Mouse (Mus musculus) monocyte, adult 5-6 weeks (primary cell): ENCODE data around the gene Nop16. TPM values are rescaled to one million over a fixed set of nuclear protein-coding genes. Genes with fewer than 3 reads are reported as not detected.

Experiments used
- ATAC-seq: fragments of 153-309, 156-312 bp; replicated peaks from 2 replicates; pipeline ENCODE4 v1.8.0; 2017; ENCODE audit warnings: mild to moderate bottlenecking; ENCODE audit not compliant: low TSS enrichment, insufficient number of reproducible peaks, severe bottlenecking, poor library complexity, low FRiP score
- total RNA-seq: library from RNA; stranded (forward); fragments of 200-1000, 200-491, 200-594 nt; gene quantifications from 3 replicates; pipeline ENCODE4 v1.2.3, GENCODE M21; 2017

The Nop16 gene
- total RNA-seq, 1 experiment from 2014 or later = 16.5 TPM

- no peak for ATAC-seq
Measured at GRCm38 (mm10) chr13:54602639-54603111, 12.8 kb upstream of the Nop16 start.

- ATAC-seq = no peak
Measured at GRCm38 (mm10) chr13:54598622-54599143, 8.8 kb upstream of the Nop16 start.

GRCm38 (mm10) chr13:54596870-54597269 is 7.0 kb upstream of the Nop16 start:
- ATAC-seq = no peak

GRCm38 (mm10) chr13:54596107-54596690 is 6.3 kb upstream of the Nop16 start:
- no peak for ATAC-seq

- no peak for ATAC-seq
Measured at GRCm38 (mm10) chr13:54593617-54594016, 3.7 kb upstream of the Nop16 start.

GRCm38 (mm10) chr13:54591776-54592356 is 2.0 kb upstream of the Nop16 start:
- no peak for ATAC-seq

GRCm38 (mm10) chr13:54589414-54589995 is 385 bp downstream of the Nop16 start:
- ATAC-seq = no peak

- no peak for ATAC-seq
Measured at GRCm38 (mm10) chr13:54585831-54586230, 4.1 kb downstream of the Nop16 start.

GRCm38 (mm10) chr13:54582860-54583259 is 7.0 kb downstream of the Nop16 start:
- ATAC-seq = no peak

GRCm38 (mm10) chr13:54582126-54582525 is 7.8 kb downstream of the Nop16 start:
- ATAC-seq = no peak

GRCm38 (mm10) chr13:54581385-54581784 is 8.5 kb downstream of the Nop16 start:
- no peak for ATAC-seq

- peak; percentile 65 for ATAC-seq
Measured at GRCm38 (mm10) chr13:54577652-54578507, 12.0 kb downstream of the Nop16 start.

GRCm38 (mm10) chr13:54575489-54575888 is 14.4 kb downstream of the Nop16 start:
- ATAC-seq = no peak

- peak; percentile 45 for ATAC-seq
Measured at GRCm38 (mm10) chr13:54574854-54575481, 14.9 kb downstream of the Nop16 start, which contains the start of gene Arl10. TSS of gene Arl10 (plus strand) at chr13:54575015.

- no peak for ATAC-seq
Measured at GRCm38 (mm10) chr13:54572621-54573020, 17.3 kb downstream of the Nop16 start.

GRCm38 (mm10) chr13:54571637-54572036 is 18.3 kb downstream of the Nop16 start:
- no peak for ATAC-seq

- no peak for ATAC-seq
Measured at GRCm38 (mm10) chr13:54570736-54571135, 19.2 kb downstream of the Nop16 start.

- no peak for ATAC-seq
Measured at GRCm38 (mm10) chr13:54569282-54569681, 20.6 kb downstream of the Nop16 start.

GRCm38 (mm10) chr13:54568380-54568779 is 21.5 kb downstream of the Nop16 start:
- ATAC-seq = no peak
